Mouse (Mus musculus): ENCODE measurements around the gene Krt78. TPM values are rescaled to one million over a fixed set of nuclear protein-coding genes. Genes with fewer than 3 reads are reported as not detected.

Krt78 gene
- polyA plus RNA-seq (2012) = 0.02 TPM in 1 of 2 replicates, not detected in the other

DNA sequence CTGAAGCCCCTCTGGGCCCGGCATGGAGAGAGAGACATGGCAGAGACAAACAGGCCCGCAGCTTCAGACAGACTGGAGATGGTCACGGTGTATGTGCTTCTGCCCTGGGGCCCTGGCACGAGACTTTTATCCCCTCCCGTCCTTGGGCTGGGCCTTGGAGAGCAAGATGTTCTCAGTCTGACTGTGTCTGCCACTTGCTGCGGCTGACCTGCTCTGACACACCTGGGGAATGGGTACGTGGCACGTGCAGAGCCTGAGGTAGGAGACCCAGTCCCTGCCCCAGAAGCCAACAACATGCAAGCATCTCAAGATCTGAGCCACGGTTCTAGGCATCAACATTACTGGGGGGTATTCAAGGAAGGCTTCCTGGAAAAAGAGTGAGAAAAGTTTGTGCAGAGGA is at the start of gene Krt78:
Gene Krt78, minus strand, starts transcription at position 101 of the 400 bp plus-strand sequence.

DNA sequence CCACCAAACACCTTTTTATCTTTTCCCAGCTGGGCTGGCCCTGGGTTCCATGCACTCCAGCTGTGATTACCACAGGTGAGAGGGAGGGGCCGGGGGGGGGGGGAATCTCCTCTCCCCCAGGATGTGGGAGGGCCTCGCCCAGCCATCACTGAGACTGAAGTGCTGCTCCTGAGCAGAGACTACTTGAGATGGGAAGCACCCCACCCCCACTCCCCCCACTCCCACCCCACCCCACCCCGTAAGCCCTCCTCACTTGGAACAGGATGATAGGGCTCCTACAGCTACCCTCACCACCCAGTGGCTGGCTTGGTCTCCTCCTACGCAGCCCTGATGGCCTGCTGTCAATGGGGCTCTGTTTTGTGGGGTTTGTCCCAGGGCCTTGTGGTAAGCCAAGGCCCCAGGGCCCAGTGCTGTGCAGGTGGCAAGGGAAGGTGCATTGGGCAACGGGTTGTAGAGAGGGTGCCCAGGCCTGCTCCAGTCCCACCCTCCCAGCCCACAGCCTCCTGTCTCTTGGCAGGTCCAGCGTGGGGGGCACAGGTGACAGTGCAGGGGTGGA is 13.7 kb downstream of the Krt78 start, which contains the start of gene Krt79:
Gene Krt79, minus strand, starts transcription at position 51 of the 556 bp plus-strand sequence.

DNA sequence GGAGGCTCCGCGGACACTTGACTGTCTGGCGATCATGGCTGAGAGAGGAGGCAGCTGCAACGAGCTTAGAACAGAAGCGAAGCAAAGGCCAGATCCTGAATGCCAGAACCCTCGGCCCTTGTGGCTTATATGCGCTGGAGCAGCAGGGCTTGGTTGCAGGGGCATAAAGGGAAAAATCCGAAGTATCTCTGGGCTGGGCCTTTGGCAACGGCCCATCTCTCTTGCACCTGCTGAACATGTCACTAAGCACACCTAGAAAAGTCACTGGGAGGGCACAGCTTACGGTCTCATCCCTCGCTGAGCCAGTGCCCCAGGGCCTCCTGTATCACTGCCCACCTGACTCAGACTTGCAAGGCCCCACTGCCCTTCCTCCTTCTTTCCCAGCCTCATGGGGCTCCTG is 29.5 kb downstream of the Krt78 start, which contains the start of gene Krt4:
Gene Krt4, minus strand, starts transcription at position 101 of the 400 bp plus-strand sequence.

Other genes starting within 250 kb of the Krt78 start
- gene Krt5, start 241.4 kb downstream of the Krt78 start, polyA plus RNA-seq (2012) = not detected in 2 replicates
- gene Krt71, start 211.2 kb downstream of the Krt78 start, polyA plus RNA-seq (2012) = not detected in 2 replicates
- not detected in 2 replicates for gene Krt72, start 167.8 kb downstream of the Krt78 start, polyA plus RNA-seq (2012)
- not detected in 2 replicates for gene Krt73, start 151.9 kb downstream of the Krt78 start, polyA plus RNA-seq (2012)
- gene Krt2, start 136.1 kb downstream of the Krt78 start, polyA plus RNA-seq (2012) = not detected in 2 replicates
- 0.03 TPM in 1 of 2 replicates, not detected in the other for gene Krt1, start 103.5 kb downstream of the Krt78 start, polyA plus RNA-seq (2012)
- not detected in 2 replicates for gene Krt77, start 84.6 kb downstream of the Krt78 start, polyA plus RNA-seq (2012)
- not detected in 2 replicates for gene Krt76, start 61.4 kb downstream of the Krt78 start, polyA plus RNA-seq (2012)
- not detected in 2 replicates for gene Krt4, start 29.6 kb downstream of the Krt78 start, polyA plus RNA-seq (2012)
- gene Krt79, start 14.0 kb downstream of the Krt78 start, polyA plus RNA-seq (2012) = not detected in 2 replicates
- 0.56 and 0.59 TPM in 2 replicates for gene Krt8, start 50.2 kb upstream of the Krt78 start, polyA plus RNA-seq (2012)
- 16.0 and 21.4 TPM in 2 replicates for gene Krt18, start 73.9 kb upstream of the Krt78 start, polyA plus RNA-seq (2012)
- gene Eif4b, start 119.5 kb upstream of the Krt78 start, polyA plus RNA-seq (2012) = 249 and 350 TPM in 2 replicates
- 0.34 and 0.73 TPM in 2 replicates for gene Tns2, start 146.1 kb upstream of the Krt78 start, polyA plus RNA-seq (2012)
- 19.3 and 22.6 TPM in 2 replicates for gene Spryd3, start 181.9 kb upstream of the Krt78 start, polyA plus RNA-seq (2012)
- 0.41 TPM in 1 of 2 replicates, not detected in the other for gene Igfbp6, start 190.1 kb upstream of the Krt78 start, polyA plus RNA-seq (2012)
- 1.9 and 5.1 TPM in 2 replicates for gene Soat2, start 196.2 kb upstream of the Krt78 start, polyA plus RNA-seq (2012)
- 10.8 and 13.8 TPM in 2 replicates for gene Zfp740, start 249.0 kb upstream of the Krt78 start, polyA plus RNA-seq (2012)

Data from megakaryocyte-erythroid progenitor cell, adult 5 weeks (primary cell).